Mouse (Mus musculus) intestine, embryonic 16.5 days (tissue): ENCODE measurements at regions not wholly inside any gene's neighbourhood (a gene's known extent, or its start where the extent isn't known, plus 50 kb on each side); places are given as distances from the start of the nearest gene placed in this dataset.

Experiments
- ATAC-seq: fragments of 200-750 bp; cut with Nextera tagmentation; 2 replicates; pipeline ENCODE4 v1.8.0; 2017; ENCODE audit warnings: moderate TSS enrichment, moderate library complexity
- H3K27ac ChIP-seq: fragments of 300-500 bp; sonication (generic); 2 replicates; pipeline ENCODE4 v1.5.1; 2014; ENCODE audit warnings: mild to moderate bottlenecking, low read length
- H3K27me3 ChIP-seq: fragments of 300-500 bp; sonication (generic); replicated peaks from 2 replicates; pipeline ENCODE4 v1.6.1; 2014; ENCODE audit warnings: low read length, control low read depth, mixed read lengths; ENCODE audit not compliant: control insufficient read depth, insufficient read depth
- H3K36me3 ChIP-seq: fragments of 300-500 bp; sonication (generic); 2 replicates; pipeline ENCODE4 v1.6.1; 2014; ENCODE audit warnings: low read length, control low read depth; ENCODE audit not compliant: control insufficient read depth, insufficient read depth
- H3K4me1 ChIP-seq: fragments of 300-500 bp; sonication (generic); 2 replicates; pipeline ENCODE4 v1.6.1; 2014; ENCODE audit warnings: low read length, control low read depth, mixed read lengths; ENCODE audit not compliant: control insufficient read depth, insufficient read depth
- H3K4me2 ChIP-seq: fragments of 300-500 bp; sonication (generic); 2 replicates; pipeline ENCODE4 v1.6.1; 2014; ENCODE audit warnings: low read depth, low read length, control low read depth
- H3K4me3 ChIP-seq: fragments of 300-500 bp; sonication (generic); 2 replicates; pipeline ENCODE4 v1.5.1; 2014; ENCODE audit warnings: mild to moderate bottlenecking, low read length
- H3K9ac ChIP-seq: fragments of 300-500 bp; sonication (generic); 2 replicates; pipeline ENCODE4 v1.6.1; 2014; ENCODE audit warnings: low read depth, low read length
- H3K9me3 ChIP-seq: fragments of 300-500 bp; sonication (generic); 2 replicates; pipeline ENCODE4 v1.6.1; 2016; ENCODE audit warnings: low read length, control low read depth; ENCODE audit not compliant: control insufficient read depth
- WGBS: fragments of 180-500 bp; shearing (Covaris S2); extraction: QIAGEN DNeasy Blood & Tissue Kit; methylation state at CpG from one replicate; pipeline ENCODE4 v1.1.7; 2014; 5-methylcytosine and 5-hydroxymethylcytosine counted together

GRCm38 (mm10) chr9:30376908-30377307 lies 50.0 kb upstream of the Snx19 start:
- no peak overlapping the region for H3K4me3 ChIP-seq
- H3K4me1 ChIP-seq = no peaks in the 10 kb centered on the region
- H3K36me3 ChIP-seq = no peaks in the 10 kb centered on the region
- H3K4me2 ChIP-seq = no peak overlapping the region
- H3K27me3 ChIP-seq = no peaks in the 10 kb centered on the region
- H3K9ac ChIP-seq = no peak overlapping the region
- H3K9me3 ChIP-seq = no peaks in the 10 kb centered on the region
- H3K27ac ChIP-seq = no peak overlapping the region
- no peak for ATAC-seq
- WGBS = 67% methylated on average over 3 of the region's 3 CpGs
